Mouse (Mus musculus): ENCODE data around the gene Fbxl5. TPM values are rescaled to one million over a fixed set of nuclear protein-coding genes. Genes with fewer than 3 reads are reported as not detected.

Gene Fbxl5
- total RNA-seq, 2 experiments from 2014 or later = 33.0 to 35.4 TPM

DNA sequence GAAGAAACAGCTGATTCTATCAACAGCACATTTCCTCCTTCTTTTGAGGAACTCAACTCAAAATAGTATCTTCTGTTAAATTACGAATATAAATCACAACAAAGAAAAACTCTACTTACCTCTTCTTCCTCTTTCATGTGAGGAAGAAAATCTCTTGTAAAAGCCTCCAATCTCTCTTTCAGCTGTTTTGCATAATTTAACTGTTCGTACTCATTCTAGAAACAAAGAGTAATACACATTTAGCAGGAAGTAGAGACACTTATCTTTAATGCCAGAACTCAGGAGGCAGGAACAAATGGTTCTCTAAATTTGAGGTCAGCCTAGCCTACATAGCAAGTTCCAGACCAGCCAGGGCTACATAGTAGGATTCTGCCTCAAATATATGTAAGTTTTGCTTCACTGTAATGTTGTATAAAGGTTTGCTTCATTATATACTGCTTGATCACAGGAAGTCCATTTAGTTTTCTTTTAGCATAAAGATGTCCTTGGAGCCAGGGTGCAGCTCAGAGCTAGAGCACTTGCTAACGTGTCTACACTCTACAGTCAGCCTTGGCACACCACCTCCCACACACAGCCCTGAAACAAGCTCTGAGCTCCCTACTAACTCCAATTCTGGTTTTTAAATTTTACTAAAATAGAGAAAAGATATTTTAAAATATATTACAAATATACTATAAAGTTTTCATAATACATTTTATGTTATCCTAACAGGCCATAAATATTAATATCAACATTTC lies 50.7 kb downstream of the Fbxl5 start:
- DNase-seq = no peak
- TF ChIP-seq CTCF (IDR thresholded peaks at IDR 0.05) = no peak

DNA sequence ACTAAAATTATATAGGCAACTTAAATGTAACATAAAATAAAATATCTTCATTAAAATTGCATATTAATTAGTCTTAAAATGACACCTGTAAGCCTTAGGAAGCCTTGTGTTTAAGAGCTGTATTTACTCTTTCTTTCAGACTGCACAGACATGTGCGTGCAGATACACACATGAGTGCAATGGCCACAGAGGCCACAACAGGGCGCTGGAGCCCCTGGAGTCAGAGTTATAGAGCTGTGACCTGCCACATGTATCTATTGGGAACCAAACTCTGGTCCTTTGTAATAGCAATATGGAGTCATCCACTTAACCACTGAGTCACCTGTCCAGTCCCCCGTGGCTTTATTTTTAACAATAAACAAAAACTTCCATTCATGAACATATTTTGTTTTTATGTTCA lies 72.3 kb downstream of the Fbxl5 start:
- no peak overlapping the region for H3K27ac ChIP-seq
- intact Hi-C loops (cut with DNase I) = no loop called here
- no peak for TF ChIP-seq CTCF (IDR thresholded peaks at IDR 0.05)

More for the DNA sequence above, 50.7 kb downstream of the Fbxl5 start:
- Histone ChIP-seq H3K27ac (no peak overlapping the region), H3K4me3 (no peak overlapping the region)
- intact Hi-C loops (cut with DNase I) = no loop called here

DNA sequence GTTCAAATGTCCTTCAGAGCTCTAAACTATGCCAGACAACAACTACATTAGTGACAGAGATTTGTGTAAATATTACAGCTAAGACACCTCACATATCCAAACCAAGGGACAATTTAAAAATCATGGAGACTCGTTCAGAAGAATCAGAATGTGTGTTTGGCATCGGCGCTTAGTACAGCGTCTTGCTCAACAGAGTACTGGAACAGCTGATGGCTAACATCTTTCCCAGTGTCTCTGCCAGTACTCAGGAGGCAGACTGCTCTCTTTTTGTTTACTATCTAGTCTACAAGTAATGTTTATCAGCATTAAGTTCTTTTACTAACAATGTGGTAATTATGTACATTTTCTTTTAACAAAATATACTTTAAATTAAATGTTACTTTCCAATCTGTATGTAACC lies 73.4 kb downstream of the Fbxl5 start:
- DNase-seq = peak; percentile 17

More for the DNA sequence above, 72.3 kb downstream of the Fbxl5 start:
- H3K4me3 ChIP-seq = no peak overlapping the region
- no peak for DNase-seq

GRCm38 (mm10) chr5:43745156-43745555 lies 76.3 kb downstream of the Fbxl5 start:
- intact Hi-C loops (cut with DNase I) = no loop called here
- no peak for TF ChIP-seq CTCF (IDR thresholded peaks at IDR 0.05)
- DNase-seq = no peak
- Histone ChIP-seq H3K4me3 (no peak overlapping the region), H3K27ac (no peak overlapping the region)

More for the DNA sequence above, 73.4 kb downstream of the Fbxl5 start:
- no peak overlapping the region for H3K4me3 ChIP-seq
- no peak for TF ChIP-seq CTCF (IDR thresholded peaks at IDR 0.05)
- intact Hi-C loops (cut with DNase I) = no loop called here
- no peak overlapping the region for H3K27ac ChIP-seq

DNA sequence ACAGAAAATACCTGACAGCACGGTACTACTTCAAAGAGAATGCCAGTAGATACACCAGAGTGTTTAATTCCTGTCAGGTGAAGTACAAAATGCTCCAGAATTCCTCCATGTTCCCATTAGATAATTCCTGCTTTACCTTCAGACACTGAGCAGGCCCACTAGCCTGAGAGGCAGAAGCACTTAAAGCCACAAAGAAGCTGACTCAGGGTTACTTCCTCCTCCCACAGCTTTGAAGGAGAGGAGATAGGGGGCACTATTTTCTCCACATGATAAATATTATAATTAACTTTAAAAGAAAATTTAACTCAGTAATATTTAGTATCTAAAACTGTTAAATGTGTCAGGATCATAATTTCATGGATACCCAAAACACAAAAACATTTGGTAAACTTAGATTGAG lies 77.3 kb downstream of the Fbxl5 start:
- DNase-seq = no peak
- no peak for TF ChIP-seq CTCF (IDR thresholded peaks at IDR 0.05)
- no peak overlapping the region for H3K4me3 ChIP-seq
- no peak overlapping the region for H3K27ac ChIP-seq
- intact Hi-C loops (cut with DNase I) = no loop called here

- no peak for TF ChIP-seq CTCF (IDR thresholded peaks at IDR 0.05)
Observed at GRCm38 (mm10) chr5:43732381-43732780, 89.1 kb downstream of the Fbxl5 start.

GRCm38 (mm10) chr5:43728375-43729165 lies 92.9 kb downstream of the Fbxl5 start:
- no peak for TF ChIP-seq CTCF (IDR thresholded peaks at IDR 0.05)
- no peak for DNase-seq
- Histone ChIP-seq H3K4me3 (no peak overlapping the region), H3K27ac (no peak overlapping the region)
- intact Hi-C loops (cut with DNase I) = no loop called here

More at GRCm38 (mm10) chr5:43732381-43732780, 89.1 kb downstream of the Fbxl5 start:
- intact Hi-C loops (cut with DNase I) = no loop called here
- DNase-seq = no peak
- H3K27ac ChIP-seq = no peak overlapping the region
- H3K4me3 ChIP-seq = no peak overlapping the region

GRCm38 (mm10) chr5:43723830-43724229 lies 97.6 kb downstream of the Fbxl5 start:
- Histone ChIP-seq H3K4me3 (no peak overlapping the region), H3K27ac (no peak overlapping the region)
- DNase-seq = no peak
- no peak for TF ChIP-seq CTCF (IDR thresholded peaks at IDR 0.05)
- intact Hi-C loops (cut with DNase I) = no loop called here

- Histone ChIP-seq H3K27ac (no peak overlapping the region), H3K4me3 (no peak overlapping the region)
- no peak for DNase-seq
- TF ChIP-seq CTCF (IDR thresholded peaks at IDR 0.05) = no peak
- intact Hi-C loops (cut with DNase I) = no loop called here
Observed at GRCm38 (mm10) chr5:43722452-43722783, 99.0 kb downstream of the Fbxl5 start.

GRCm38 (mm10) chr5:43721538-43722451 lies 99.6 kb downstream of the Fbxl5 start:
- no peak for TF ChIP-seq CTCF (IDR thresholded peaks at IDR 0.05)
- intact Hi-C loops (cut with DNase I) = no loop called here
- Histone ChIP-seq H3K4me3 (no peak overlapping the region), H3K27ac (no peak overlapping the region)
- no peak for DNase-seq

GRCm38 (mm10) chr5:43699240-43699639 lies 122.2 kb downstream of the Fbxl5 start:
- TF ChIP-seq CTCF (IDR thresholded peaks at IDR 0.05) = no peak
- Histone ChIP-seq H3K4me3 (no peak overlapping the region), H3K27ac (no peak overlapping the region)
- DNase-seq = no peak
- intact Hi-C loops (cut with DNase I) = no loop called here

GRCm38 (mm10) chr5:43697133-43697532 lies 124.3 kb downstream of the Fbxl5 start:
- intact Hi-C loops (cut with DNase I) = no loop called here
- TF ChIP-seq CTCF (IDR thresholded peaks at IDR 0.05) = no peak
- DNase-seq = no peak
- H3K4me3 ChIP-seq = no peak overlapping the region
- no peak overlapping the region for H3K27ac ChIP-seq

Other genes with a start within 250 kb of the Fbxl5 start
- gene Cc2d2a, start 159.3 kb downstream of the Fbxl5 start, total RNA-seq (2021) = 1 to 10 TPM; 4.1 to 7.7 TPM
- under 1 TPM in 1 of 2 experiments, not detected in 1; 0.17 TPM for gene Bst1, start 2.8 kb downstream of the Fbxl5 start, total RNA-seq (2021)
- gene Cd38, start 46.9 kb upstream of the Fbxl5 start, total RNA-seq (2021) = 1 to 10 TPM; 2.7 to 3.5 TPM
- gene Gm7879, start 91.5 kb upstream of the Fbxl5 start, total RNA-seq (2021) = 1 to 10 TPM; 5.4 to 5.8 TPM
- 1 to 10 TPM; 4.0 to 5.4 TPM for gene Fgfbp1, start 160.1 kb upstream of the Fbxl5 start, total RNA-seq (2021)

All from gastrocnemius, adult 2 months (tissue).